Mouse (Mus musculus): Measurements from ENCODE around the gene Ltb. TPM values are rescaled to one million over a fixed set of nuclear protein-coding genes. Genes with fewer than 3 reads are reported as not detected.
A peak's percentile ranks its signal among the peaks of the same experiment; 100 is the strongest.

Gene Ltb
- polyA plus RNA-seq, 1 experiment from 2014 or later, result 1.5 TPM

DNA sequence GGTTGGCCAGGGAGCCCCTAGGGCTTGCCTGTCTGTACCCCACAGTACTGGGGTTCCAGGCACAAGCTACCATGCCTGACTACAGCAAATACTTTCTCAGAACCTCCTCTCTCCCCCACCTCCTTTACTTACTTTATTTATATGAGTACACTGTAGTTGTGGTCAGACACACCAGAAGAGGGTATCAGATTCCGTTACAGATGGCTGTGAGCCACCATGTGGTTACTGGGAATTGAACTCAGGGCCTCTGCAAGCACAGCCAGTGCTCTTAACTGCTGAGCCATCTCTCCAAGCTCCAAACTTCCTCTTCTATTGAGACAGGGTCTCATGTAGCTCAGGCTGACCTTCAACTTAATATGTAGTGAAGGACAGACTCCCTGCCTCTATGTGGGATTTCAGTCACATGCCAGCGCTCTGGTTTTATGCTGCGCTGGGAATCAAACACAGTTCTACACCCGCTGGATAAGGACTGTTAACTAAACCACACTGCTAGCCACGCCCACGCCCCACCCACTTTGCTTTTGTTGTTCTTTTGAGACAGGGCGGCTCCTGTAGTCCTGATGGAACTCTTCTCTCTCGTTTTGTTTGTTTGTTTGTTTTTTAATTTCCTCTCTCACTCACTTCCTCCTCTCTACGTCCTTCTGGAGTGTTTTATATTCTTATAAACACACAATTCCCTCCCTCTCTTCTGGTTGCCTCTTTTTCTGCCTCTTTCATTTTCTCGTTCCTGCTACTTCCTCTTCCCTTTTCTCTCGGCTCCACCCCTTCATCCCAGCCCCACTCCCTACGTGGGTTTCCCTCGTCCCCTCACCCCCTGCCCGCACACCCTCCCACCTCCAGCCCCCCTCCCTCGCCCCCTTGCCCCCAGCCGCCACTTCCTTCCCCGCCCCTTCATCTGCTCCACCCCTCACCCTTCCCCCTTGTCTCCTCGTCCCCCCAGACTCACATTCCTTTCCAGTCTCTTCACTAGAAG is 8.3 kb upstream of the Ltb start:
- Histone ChIP-seq H3K9ac (peak overlapping the region; percentile 29), H3K36me3 (no peaks in the 10 kb centered on the region), H3K27ac (peak overlapping the region; percentile 51), H3K27me3 (no peaks in the 10 kb centered on the region), H3K4me2 (peak overlapping the region; percentile 64), H3K4me1 (replicated peaks) (peaks cover 5% of the 10 kb centered on the region; the same call in 1 of the 2 replicates), H3K4me3 (peak overlapping the region; percentile 53), H3K9me3 (replicated peaks) (no peaks in the 10 kb centered on the region)
- WGBS, result 4% methylated on average over 17 of the region's 18 CpGs
- ATAC-seq (replicated peaks; ENCODE audit: insufficient number of reproducible peaks, insufficient read depth, low FRiP score, low read depth), result no peak; the same call in 1 of the 2 replicates

DNA sequence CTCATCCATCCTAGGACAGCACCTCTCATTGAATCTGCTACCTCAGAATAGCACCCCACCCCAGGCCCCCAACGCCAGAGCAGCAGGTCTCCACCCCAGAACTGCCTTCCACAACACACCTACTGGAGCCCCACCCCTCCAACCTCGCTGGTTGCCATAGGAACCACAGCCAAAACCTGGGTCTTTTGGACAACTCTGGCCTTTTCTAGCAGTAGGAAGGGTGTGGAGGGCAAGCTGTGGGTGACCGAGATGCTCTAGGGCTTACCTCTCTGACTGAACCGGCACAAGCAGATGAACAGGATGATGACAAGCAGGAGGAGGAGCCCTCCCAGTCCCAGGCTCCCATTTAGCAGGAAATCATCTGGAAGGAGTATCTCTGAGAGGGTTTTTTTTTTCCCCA is 7.6 kb upstream of the Ltb start:
- H3K36me3 ChIP-seq, result no peaks in the 10 kb centered on the region
- H3K9me3 ChIP-seq (replicated peaks), result no peaks in the 10 kb centered on the region
- 2% methylated on average over 4 of the region's 4 CpGs for WGBS
- peak; percentile 52 for ATAC-seq (replicated peaks; ENCODE audit: insufficient number of reproducible peaks, insufficient read depth, low FRiP score, low read depth)
- peak overlapping the region; percentile 64 for H3K4me2 ChIP-seq
- H3K27me3 ChIP-seq, result no peaks in the 10 kb centered on the region
- H3K27ac ChIP-seq, result peak overlapping the region; percentile 51
- peak overlapping the region; percentile 53 for H3K4me3 ChIP-seq
- H3K9ac ChIP-seq, result no peak overlapping the region
- peaks cover 5% of the 10 kb centered on the region; the same call in 1 of the 2 replicates for H3K4me1 ChIP-seq (replicated peaks)

DNA sequence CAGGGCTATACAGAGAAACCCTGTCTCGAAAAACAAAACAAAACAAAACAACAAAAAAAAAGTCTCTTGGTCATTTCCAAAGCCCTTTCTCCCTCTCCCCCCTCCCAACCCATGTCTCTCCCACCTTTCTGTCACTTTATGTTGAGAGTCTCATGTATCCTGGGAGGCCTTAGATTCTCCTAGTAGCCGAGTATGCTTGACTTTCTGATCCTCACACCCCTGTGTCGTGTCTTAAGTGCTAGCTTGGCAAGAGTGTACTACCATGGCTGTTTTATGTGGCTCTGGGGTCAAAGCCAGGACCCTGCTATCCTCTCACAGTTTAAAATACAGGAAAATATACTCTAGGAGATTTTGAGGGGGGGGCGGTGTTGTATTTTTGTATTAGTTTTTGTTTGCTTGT is 6.9 kb upstream of the Ltb start:
- H3K4me3 ChIP-seq, result 0 out of 2 replicates have a peak overlapping the region, but pooled peaks have one; percentile 3
- no peaks in the 10 kb centered on the region for H3K9me3 ChIP-seq (replicated peaks)
- 62% methylated on average over 4 of the region's 4 CpGs for WGBS
- no peaks in the 10 kb centered on the region for H3K36me3 ChIP-seq
- ATAC-seq (replicated peaks; ENCODE audit: insufficient number of reproducible peaks, insufficient read depth, low FRiP score, low read depth), result no peak
- peaks cover 5% of the 10 kb centered on the region; the same call in 1 of the 2 replicates for H3K4me1 ChIP-seq (replicated peaks)
- H3K27ac ChIP-seq, result no peak overlapping the region
- no peak overlapping the region for H3K9ac ChIP-seq
- no peaks in the 10 kb centered on the region for H3K27me3 ChIP-seq
- H3K4me2 ChIP-seq, result no peak overlapping the region

DNA sequence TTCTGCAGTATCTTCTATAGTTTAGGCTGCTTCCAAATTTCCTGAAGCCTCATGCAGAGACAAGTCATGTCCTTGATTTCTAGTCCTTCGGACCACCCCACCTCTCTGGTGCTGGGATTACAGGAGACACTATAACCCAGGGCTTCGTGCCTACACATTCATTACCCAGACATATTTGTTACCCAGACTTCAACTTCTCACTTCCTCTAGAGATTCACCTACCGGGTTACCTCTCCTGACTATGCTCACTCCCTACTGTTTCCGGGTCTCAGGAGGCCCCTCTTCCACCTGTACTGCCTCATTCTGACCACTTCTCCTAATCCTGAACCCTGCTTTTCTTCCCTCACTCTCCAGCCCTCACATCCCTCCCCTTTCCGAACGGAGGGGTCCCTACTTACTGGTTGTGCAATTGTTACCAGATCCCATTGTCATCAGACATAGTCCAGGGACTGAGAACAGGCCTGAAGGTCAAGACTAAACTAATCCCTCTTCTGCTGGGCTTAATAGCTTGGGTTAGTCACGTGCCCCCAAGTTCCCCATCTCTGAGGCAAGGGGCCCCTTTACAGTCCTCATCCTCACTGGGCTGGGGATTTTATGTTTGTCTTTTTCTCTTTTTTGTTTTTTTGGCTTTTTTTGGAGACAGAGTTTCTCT is 6.2 kb upstream of the Ltb start, which contains the start of gene Lst1:
Gene Lst1, minus strand, starts transcription at position 481 of the 652 bp plus-strand sequence.
- Histone ChIP-seq H3K27ac (peak within 1 kb of the TSS; percentile 37; the same call in 1 of the 2 replicates), H3K9me3 (replicated peaks) (no peaks in the 10 kb centered on the region), H3K27me3 (no peaks in the 10 kb centered on the region), H3K9ac (no peak within 1 kb of the TSS), H3K4me1 (replicated peaks) (peaks cover 5% of the 10 kb centered on the region; the same call in 1 of the 2 replicates), H3K36me3 (no peaks in the 10 kb centered on the region), H3K4me3 (0 out of 2 replicates have a peak within 1 kb of the TSS, but pooled peaks have one; percentile 3), H3K4me2 (no peak within 1 kb of the TSS)
- ATAC-seq (replicated peaks; ENCODE audit: insufficient number of reproducible peaks, insufficient read depth, low FRiP score, low read depth), result no peak
- WGBS, result 65% methylated on average over 7 of the region's 7 CpGs

DNA sequence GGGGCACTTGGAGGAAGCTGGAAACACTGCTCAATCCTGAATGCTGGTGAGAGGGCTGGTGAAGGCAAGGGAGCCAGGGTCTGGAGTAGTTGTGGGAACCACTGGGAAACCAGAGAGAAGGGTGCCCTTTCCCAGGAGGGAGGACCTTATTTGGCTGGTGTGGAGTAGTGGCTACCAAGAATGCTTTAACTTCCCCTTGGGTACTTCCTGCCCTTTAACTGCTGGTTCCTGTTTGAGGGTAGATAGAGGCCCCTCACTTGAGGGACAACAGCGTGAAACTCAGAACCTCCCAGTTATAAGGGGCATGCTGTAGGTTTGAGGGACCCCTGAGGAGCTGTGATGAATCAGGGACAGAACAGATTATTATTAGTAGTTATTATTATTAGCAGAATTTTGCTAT is 5.1 kb upstream of the Ltb start:
- Histone ChIP-seq H3K4me2 (no peak overlapping the region), H3K9me3 (replicated peaks) (no peaks in the 10 kb centered on the region), H3K27ac (peak overlapping the region; percentile 37; the same call in 1 of the 2 replicates), H3K4me3 (no peak overlapping the region), H3K4me1 (replicated peaks) (peaks cover 5% of the 10 kb centered on the region; the same call in 1 of the 2 replicates), H3K27me3 (peaks cover 8% of the 10 kb centered on the region), H3K9ac (no peak overlapping the region), H3K36me3 (no peaks in the 10 kb centered on the region)
- 55% methylated on average over 1 of the region's 1 CpGs for WGBS
- no peak for ATAC-seq (replicated peaks; ENCODE audit: insufficient number of reproducible peaks, insufficient read depth, low FRiP score, low read depth)

- Histone ChIP-seq H3K27ac (peak overlapping the region; percentile 37; the same call in 1 of the 2 replicates), H3K4me3 (no peak overlapping the region), H3K9me3 (replicated peaks) (no peaks in the 10 kb centered on the region), H3K27me3 (peaks cover 17% of the 10 kb centered on the region), H3K9ac (no peak overlapping the region), H3K4me2 (no peak overlapping the region), H3K4me1 (replicated peaks) (peaks cover 8% of the 10 kb centered on the region), H3K36me3 (no peaks in the 10 kb centered on the region)
- no peak for ATAC-seq (replicated peaks; ENCODE audit: insufficient number of reproducible peaks, insufficient read depth, low FRiP score, low read depth)
- 48% methylated on average over 4 of the region's 4 CpGs for WGBS
Observed at GRCm38 (mm10) chr17:35190096-35190495, 4.1 kb upstream of the Ltb start.

GRCm38 (mm10) chr17:35191723-35192122 is 2.5 kb upstream of the Ltb start:
- WGBS, result 64% methylated on average over 2 of the region's 2 CpGs
- peaks cover 33% of the 10 kb centered on the region for H3K27me3 ChIP-seq
- no peak overlapping the region for H3K4me3 ChIP-seq
- no peaks in the 10 kb centered on the region for H3K36me3 ChIP-seq
- no peak for ATAC-seq (replicated peaks; ENCODE audit: insufficient number of reproducible peaks, insufficient read depth, low FRiP score, low read depth)
- H3K27ac ChIP-seq, result no peak overlapping the region
- no peak overlapping the region for H3K9ac ChIP-seq
- H3K9me3 ChIP-seq (replicated peaks), result no peaks in the 10 kb centered on the region
- H3K4me1 ChIP-seq (replicated peaks), result peaks cover 18% of the 10 kb centered on the region
- H3K4me2 ChIP-seq, result no peak overlapping the region

GRCm38 (mm10) chr17:35192924-35193323 is 1.3 kb upstream of the Ltb start:
- no peaks in the 10 kb centered on the region for H3K9me3 ChIP-seq (replicated peaks)
- H3K36me3 ChIP-seq, result no peaks in the 10 kb centered on the region
- WGBS, result 71% methylated on average over 5 of the region's 5 CpGs
- H3K27ac ChIP-seq, result no peak overlapping the region
- H3K4me2 ChIP-seq, result no peak overlapping the region
- H3K27me3 ChIP-seq, result peaks cover 40% of the 10 kb centered on the region
- H3K4me3 ChIP-seq, result no peak overlapping the region
- ATAC-seq (replicated peaks; ENCODE audit: insufficient number of reproducible peaks, insufficient read depth, low FRiP score, low read depth), result no peak
- H3K4me1 ChIP-seq (replicated peaks), result peaks cover 18% of the 10 kb centered on the region
- H3K9ac ChIP-seq, result no peak overlapping the region

DNA sequence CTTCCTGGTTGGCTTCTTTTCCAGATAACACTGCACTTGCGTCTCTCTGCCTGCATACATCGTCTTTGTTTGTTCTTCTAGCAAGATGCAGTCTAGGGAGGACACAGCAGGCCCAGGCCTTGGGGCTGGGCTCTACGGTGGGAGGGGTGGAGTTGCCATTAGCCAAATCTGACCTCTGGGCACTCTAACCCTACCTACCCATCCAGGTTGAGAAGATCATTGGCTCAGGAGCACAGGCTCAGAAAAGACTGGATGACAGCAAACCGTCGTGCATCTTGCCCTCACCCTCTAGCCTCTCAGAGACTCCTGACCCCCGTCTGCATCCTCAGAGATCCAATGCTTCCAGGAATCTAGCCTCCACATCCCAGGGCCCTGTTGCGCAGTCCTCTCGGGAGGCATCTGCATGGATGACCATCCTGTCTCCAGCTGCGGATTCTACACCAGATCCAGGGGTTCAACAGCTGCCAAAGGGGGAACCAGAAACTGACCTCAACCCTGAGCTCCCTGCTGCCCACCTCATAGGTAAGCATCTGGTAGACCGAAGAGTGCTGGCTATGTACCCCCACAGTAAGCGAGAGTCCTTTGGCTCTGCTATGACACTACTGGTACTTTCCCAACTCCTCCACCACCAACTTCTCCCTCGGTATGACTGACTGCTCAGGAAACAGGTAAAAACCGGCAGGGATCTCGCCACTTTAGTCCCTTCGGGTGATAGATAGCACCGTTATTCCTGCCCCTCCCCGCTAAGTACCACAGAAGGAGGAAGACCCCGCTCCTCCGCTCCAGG is 798 bp downstream of the Ltb start:
- no peaks in the 10 kb centered on the region for H3K36me3 ChIP-seq
- H3K27me3 ChIP-seq, result peaks cover 57% of the 10 kb centered on the region
- H3K27ac ChIP-seq, result no peak overlapping the region
- WGBS, result 29% methylated on average over 19 of the region's 19 CpGs
- peak overlapping the region; percentile 56 for H3K9ac ChIP-seq
- H3K4me1 ChIP-seq (replicated peaks), result peaks cover 18% of the 10 kb centered on the region
- H3K4me3 ChIP-seq, result peak overlapping the region; percentile 57
- peak overlapping the region; percentile 92 for H3K4me2 ChIP-seq
- H3K9me3 ChIP-seq (replicated peaks), result no peaks in the 10 kb centered on the region
- ATAC-seq (replicated peaks; ENCODE audit: insufficient number of reproducible peaks, insufficient read depth, low FRiP score, low read depth), result 0 out of 2 replicates have a peak, but pooled peaks have one; percentile 20

DNA sequence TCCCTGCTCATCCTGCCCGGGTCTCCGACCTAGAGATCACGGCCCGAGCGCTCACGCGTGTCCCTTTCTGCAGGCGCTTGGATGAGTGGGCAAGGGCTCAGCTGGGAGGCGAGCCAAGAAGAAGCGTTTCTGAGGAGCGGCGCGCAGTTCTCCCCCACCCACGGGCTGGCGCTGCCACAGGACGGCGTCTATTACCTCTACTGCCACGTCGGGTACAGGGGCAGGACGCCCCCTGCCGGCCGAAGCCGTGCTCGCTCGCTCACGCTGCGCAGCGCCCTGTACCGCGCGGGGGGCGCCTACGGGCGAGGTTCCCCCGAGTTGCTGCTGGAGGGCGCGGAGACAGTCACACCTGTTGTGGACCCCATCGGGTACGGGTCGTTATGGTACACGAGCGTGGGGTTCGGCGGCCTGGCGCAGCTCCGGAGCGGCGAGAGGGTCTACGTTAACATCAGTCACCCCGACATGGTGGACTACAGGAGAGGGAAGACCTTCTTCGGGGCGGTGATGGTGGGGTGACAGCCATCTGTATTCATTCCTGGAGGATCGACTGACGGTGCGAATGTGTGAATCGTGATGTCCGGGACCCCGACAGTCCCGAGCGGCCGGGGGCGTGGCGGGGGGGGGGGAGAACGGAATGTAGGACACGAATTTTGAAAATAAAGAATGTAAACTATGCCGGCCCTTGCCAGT is 1.5 kb downstream of the Ltb start:
- Histone ChIP-seq H3K9ac (peak overlapping the region; percentile 56), H3K27me3 (peaks cover 64% of the 10 kb centered on the region), H3K4me2 (peak overlapping the region; percentile 92), H3K4me3 (peak overlapping the region; percentile 57), H3K9me3 (replicated peaks) (no peaks in the 10 kb centered on the region), H3K4me1 (replicated peaks) (peaks cover 18% of the 10 kb centered on the region), H3K36me3 (no peaks in the 10 kb centered on the region), H3K27ac (no peak overlapping the region)
- ATAC-seq (replicated peaks; ENCODE audit: insufficient number of reproducible peaks, insufficient read depth, low FRiP score, low read depth), result peak; percentile 85
- 1% methylated on average over 66 of the region's 66 CpGs for WGBS
